Mouse (Mus musculus) ZHBTc4 (cell line): Measurements from ENCODE around the gene Slc8b1.

Experiments
- DNase-seq: peaks from one replicate; pipeline ENCODE4 v3.0.0-alpha.2; 2011; ENCODE audit warnings: low read depth, low spot score

Slc8b1 gene

DNA sequence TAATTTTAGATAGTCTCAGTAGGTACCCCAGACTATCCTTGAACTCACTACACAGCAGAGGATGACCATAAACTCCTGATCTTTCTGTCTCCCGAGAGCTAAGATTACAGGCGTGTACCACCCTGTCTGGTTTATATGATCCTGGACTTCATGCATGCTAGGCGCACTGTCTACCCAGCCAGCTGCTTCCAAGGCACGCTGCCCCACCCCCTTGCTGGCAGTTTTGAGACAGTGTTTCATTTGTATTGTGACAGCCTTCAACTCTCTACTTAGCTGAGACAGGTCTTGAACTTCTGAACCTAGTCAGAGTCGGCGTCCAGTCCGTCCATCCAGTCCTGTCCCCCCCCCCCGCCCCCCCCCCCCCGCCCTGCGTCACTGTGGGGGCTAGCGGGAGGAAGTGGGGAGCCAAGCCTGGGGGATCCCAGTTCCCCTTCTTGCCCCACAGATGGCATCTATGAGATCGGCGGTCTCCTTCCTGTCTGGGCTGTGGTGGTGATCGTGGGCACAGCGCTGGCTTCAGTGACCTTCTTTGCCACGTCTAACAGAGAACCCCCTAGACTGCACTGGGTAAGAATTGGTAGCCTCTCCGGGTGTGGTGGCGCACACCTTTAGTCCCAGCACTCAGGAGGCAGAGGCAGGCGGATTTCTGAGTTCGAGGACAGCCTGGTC is 16.5 kb downstream of the Slc8b1 start:
- no peak for DNase-seq

- no peak for DNase-seq
These were observed 20.7 kb downstream of the Slc8b1 start for GRCm38 (mm10) chr5:120531631-120532030.

- no peak for DNase-seq
These were observed 23.2 kb downstream of the Slc8b1 start for GRCm38 (mm10) chr5:120534071-120534685.

- DNase-seq: no peak
These were observed 23.7 kb downstream of the Slc8b1 start for GRCm38 (mm10) chr5:120534686-120535075.

DNA sequence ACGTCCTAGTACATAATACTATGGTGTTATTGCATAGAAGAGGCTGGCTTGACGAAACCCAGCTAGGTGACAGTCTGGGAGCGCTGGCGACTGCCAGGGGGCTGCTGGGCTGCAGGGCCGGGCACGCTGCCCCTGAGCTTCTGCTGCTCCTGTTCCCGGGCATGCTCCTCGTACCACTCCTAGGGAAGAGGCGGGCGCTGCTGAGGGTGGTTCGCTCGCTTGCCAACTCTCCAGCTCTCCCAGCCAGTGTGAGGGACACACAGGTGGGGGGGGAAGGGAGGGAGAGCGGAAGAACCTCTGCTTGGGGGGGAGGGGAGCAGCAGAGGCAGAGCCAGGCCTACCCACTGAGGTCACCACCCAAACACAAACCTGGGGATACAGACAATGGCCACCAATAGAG is 25.1 kb downstream of the Slc8b1 start:
- no peak for DNase-seq

DNA sequence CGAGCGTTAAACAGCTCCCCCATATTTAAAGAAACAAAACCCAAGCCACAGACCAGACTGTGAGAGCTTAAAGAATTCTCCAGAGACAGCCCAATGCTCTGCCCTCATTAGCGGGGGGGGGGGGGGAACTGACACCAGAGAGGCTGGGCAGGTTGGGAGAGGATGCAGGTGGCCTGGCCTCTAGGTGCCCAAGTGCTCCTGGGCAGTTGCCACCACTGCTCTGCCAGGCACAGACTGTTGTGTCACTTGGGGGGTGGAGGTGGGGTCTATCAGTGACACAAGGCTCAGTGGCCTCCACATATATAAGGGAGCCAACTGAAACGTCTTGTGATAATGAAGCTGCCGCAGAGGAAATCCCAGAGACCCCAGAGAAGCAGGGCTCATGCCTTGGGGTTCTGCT is 25.7 kb downstream of the Slc8b1 start:
- no peak for DNase-seq

DNA sequence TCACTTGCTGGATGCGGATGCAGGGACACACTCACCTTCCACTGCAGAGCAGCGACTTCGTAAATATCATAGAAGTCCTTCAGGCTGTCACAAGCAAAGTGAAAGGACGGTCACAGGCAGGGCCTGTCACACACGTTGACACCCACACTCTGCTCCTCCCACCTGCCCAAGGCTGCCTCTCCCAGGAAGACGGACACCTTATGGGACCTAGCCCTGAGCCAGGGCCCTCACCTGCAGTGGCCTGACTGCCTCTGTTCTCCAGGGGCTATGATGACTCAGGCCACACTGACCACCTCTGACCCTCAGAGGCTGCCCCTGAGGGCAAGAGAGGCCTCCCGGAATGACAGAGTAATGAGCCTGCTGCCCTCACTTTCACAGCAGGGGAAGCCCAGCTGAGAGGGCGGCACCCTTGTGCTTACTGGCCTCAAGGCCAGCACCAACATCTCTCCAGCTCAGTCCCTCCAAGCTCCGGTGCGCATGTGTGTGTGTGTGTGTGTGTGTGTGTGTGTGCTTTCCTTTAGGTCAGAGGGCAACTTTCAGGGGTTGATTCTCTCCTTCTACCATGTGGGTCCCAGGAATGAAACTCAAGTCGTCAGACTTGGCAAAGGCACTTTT is 37.4 kb downstream of the Slc8b1 start:
- DNase-seq: no peak

GRCm38 (mm10) chr5:120550137-120550536 is 39.2 kb downstream of the Slc8b1 start:
- no peak for DNase-seq

- no peak for DNase-seq
These were observed 39.7 kb downstream of the Slc8b1 start for GRCm38 (mm10) chr5:120550673-120551072.

- peak; percentile 19 for DNase-seq
These were observed 44.9 kb downstream of the Slc8b1 start for GRCm38 (mm10) chr5:120555871-120556270.

DNA sequence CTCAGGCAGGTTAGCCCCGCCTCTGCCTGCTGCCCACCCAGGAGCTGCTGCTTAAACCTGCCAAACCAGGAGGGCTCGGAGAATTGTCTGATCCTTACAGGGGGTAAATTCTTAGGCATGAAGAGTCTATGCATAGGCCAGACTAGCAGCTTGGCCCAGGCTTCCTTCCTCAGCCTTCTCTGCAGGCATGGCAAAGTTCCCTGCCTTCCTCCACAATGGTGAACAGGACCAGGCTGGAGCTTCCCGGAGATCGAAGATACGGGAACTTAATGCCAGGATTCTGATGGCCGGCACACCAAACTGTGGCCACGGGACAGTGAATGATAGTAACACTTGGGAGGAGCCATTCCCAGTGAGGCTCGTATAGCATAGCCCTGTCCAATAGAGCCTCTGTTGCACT is 47.1 kb downstream of the Slc8b1 start:
- no peak for DNase-seq

GRCm38 (mm10) chr5:120558762-120559161 is 47.8 kb downstream of the Slc8b1 start:
- peak; percentile 25 for DNase-seq

DNA sequence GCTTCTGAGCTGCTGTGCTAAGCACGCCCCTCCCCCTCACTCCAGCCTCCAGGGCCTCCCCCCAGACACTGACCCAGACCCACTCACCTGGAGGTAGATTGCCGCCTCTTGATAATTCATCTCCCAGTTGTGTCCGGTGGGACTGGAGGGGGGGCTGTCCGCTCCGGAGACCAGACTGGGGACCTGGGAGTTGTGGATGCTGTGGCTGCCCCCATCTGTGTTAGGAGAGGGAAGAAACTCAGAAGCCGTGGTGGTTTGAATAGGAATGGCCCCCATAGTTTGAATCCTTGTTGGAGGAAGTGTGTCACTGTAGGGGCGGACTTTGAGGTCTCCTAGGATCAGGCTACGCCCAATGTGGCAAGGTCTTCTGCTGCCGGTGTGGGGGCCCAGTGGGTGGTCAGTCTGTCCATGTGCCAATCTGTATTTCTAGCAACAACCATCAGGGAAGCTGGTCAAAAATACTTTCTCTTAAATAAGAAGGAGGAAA is 49.2 kb downstream of the Slc8b1 start:
- DNase-seq: no peak

- peak; percentile 67 for DNase-seq
These were observed 49.8 kb downstream of the Slc8b1 start for GRCm38 (mm10) chr5:120560616-120561311.

DNA sequence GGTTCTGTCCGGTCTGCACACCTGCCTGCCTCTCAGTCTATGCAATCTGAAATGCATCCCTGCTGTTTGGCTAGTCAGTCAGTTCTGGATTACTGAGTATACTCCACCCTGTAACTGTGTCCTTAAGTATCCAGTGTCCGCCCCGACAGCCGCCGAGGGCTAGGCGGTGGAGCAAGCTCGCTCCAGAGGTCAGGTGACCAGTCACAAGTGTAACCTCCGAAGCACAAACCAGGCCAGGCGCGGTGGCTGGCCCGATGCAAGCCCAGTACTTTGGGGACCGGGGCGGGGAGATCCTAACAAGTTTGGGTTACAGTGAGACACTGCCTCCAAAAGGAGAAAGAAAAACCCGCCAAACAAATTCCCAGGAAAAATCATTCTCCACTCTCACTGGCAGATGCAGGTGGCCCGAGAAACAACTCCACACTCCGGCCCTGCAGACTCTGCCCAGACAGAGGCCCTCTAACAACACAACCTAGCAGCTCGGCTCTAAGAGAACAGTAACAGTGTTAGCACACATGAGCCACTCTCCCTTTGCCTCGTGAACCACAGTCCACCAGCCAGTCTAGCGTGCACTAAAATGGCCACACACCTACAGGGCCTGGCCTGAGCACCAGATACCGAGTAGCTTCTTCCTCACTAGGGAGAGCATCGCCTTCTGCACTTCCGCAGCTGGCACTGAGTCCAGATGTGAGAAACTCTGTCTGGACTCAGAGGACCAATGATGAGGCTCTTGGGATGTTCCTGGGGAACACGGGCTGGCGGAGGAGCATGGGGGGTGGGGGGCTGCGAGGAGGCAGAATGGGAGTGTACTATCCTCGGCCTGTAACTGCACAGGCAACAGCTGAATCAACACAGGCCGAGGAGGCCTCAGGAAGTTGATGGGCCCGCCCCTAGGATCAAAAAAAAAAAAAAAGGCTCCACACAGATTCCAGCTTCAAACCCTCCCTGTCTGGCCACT is 52.3 kb downstream of the Slc8b1 start:
- peak; percentile 86 for DNase-seq

DNA sequence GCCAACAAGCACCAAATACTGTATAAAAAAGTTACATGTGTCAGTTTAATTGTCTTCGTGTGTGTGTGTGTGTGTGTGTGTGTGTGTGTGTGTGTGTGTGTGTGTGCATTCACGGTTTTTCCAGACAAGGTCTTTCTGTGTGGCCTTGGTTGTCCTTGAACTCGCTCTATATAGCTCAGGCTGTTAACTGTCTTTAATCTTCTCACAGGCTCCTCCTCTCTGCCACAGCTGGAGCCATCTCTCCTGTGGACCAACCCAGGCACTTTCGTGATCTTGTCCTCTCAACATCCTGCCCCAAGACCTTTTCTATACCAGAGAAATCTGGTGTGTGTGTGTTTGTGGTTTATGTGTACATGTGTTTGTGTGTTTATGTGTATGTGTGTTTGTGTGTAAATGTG is 52.9 kb downstream of the Slc8b1 start:
- peak; percentile 76 for DNase-seq

DNA sequence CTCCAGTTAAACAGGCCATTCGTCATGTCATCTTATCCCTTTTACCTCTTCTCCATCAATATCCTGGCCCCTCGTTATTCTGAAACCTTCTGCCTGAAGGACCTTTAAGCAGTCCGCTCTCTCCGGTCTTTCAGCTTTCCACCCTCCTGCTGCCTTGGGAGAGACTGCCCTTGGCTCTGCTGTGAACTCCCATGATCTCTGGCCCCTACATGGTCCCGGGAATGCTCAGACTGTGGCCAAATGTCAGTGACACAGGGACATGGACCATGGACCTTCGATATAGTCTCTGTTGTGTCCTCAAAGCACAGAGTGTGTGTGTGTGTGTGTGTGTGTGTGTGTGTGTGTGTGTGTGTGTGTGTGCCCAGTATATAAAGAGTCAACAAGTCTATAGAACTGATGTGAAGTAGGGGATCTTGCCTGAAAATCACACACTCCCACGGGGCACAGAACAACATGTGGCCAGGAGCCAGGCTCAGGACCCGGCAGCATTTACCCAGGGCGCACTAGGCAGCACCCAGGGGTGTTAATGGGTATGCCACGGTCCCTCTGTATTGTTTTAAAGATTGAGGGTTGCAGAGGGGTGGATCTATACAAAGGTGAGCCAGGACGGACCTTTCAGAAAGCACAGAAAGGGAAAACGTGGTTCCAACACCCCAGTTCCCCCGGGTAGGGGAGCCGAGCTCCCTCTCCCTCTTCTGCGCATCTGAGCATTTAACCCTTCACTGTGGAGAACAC is 54.4 kb downstream of the Slc8b1 start:
- DNase-seq: no peak

DNA sequence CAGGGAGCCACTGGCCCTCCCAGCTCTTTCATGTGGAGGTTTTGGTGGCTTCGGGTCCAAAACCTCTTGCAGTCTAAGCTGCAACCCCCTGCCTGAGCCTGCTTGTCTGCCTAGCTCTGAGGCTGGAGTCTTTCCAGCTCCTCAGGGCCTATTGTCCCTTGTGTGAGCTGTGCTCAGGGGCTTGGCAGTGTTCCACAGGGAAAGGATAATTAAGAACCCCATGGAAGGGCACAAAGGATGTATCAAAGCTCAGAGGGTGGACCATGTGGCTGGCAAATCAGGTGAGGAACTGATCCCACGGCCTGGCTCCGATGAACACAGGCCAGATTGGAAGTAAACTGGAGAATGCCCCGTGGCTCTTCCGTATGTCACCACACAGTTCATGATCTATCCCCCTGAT is 55.1 kb downstream of the Slc8b1 start:
- DNase-seq: no peak

- DNase-seq: no peak
These were observed 55.8 kb downstream of the Slc8b1 start for GRCm38 (mm10) chr5:120566681-120567252.

DNA sequence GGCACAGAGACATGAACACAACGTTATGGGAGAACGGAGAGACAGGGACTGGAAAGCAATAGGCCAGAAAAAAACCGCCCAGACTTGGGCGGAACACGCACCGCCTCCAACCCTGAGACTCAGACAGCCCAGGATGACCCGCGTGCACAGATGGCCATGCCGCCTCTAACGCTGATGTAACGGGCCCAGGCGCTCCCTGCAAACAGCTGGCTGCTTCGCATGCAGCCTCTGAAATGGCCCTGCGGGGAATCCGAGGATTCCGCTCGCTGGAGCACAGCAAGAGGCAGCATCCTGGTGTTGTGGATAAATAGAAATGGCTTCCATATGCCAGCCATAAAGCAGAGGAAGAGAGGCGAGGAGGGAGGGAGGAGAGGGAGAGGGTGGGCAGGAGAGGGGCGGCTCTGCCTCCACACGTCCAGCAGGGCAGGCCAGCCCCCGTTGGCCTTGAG is 56.3 kb downstream of the Slc8b1 start:
- DNase-seq: peak; percentile 31
